Mouse (Mus musculus) left cerebral cortex, adult 2 months (tissue): ENCODE measurements around the gene Wee1. TPM values are rescaled to one million over a fixed set of nuclear protein-coding genes. Genes with fewer than 3 reads are reported as not detected.

ENCODE experiments used
- DNase-seq, 2 experiments: peaks; one replicate each; pipeline ENCODE4 v3.0.0; 2021 to 2022; ENCODE audit warnings: low spot score in 2 of 2, mixed read lengths in 1 of 2; ENCODE audit errors: extremely low spot score in 1 of 2
- H3K27ac ChIP-seq: fragments of 200-600 bp; 2 replicates; pipeline ENCODE4 v1.8.1; 2022
- H3K4me3 ChIP-seq: fragments of 200-600 bp; 2 replicates; pipeline ENCODE4 v1.8.1; 2022
- CTCF ChIP-seq: fragments of 200-600 bp; IDR thresholded peaks from 2 replicates; pipeline ENCODE4 v1.8.1; 2022; ENCODE audit warnings: antibody characterized with exemption, mild to moderate bottlenecking, moderate library complexity
- intact Hi-C: fragments of 180-260 bp; cut with DNase I; formaldehyde crosslinking; loops from one replicate; pipeline ENCODE4 v1.15.1; 2025
- long read RNA-seq, 2 experiments: library from polyadenylated mRNA; stranded (forward); transcript quantifications; one replicate each; pipeline ENCODE4 v2.0.0; 2021; ENCODE audit warnings: borderline mapping rate in 2 of 2
- total RNA-seq, 2 experiments: library from RNA; stranded (reverse); gene quantifications; 2 replicates each; pipeline ENCODE4 v1.2.3; 2021

Wee1 gene
- 10 to 100 TPM; 25.8 to 27.0 TPM for total RNA-seq
- long read RNA-seq, experiment 1, transcript Wee1-201 (11 exons, 3,419 nt), result major isoform, 26 of 28 reads
- long read RNA-seq, experiment 1, partial matches to known transcripts, result 0 of 28 reads
- long read RNA-seq, experiment 1, other reads (novel, unspliced or antisense), result 2 of 28 reads
- long read RNA-seq, experiment 2, transcript Wee1-201 (11 exons, 3,419 nt), result major isoform, 37 of 44 reads
- long read RNA-seq, experiment 2, partial matches to known transcripts, result 1 of 44 reads
- long read RNA-seq, experiment 2, other reads (novel, unspliced or antisense), result 6 of 44 reads

DNA sequence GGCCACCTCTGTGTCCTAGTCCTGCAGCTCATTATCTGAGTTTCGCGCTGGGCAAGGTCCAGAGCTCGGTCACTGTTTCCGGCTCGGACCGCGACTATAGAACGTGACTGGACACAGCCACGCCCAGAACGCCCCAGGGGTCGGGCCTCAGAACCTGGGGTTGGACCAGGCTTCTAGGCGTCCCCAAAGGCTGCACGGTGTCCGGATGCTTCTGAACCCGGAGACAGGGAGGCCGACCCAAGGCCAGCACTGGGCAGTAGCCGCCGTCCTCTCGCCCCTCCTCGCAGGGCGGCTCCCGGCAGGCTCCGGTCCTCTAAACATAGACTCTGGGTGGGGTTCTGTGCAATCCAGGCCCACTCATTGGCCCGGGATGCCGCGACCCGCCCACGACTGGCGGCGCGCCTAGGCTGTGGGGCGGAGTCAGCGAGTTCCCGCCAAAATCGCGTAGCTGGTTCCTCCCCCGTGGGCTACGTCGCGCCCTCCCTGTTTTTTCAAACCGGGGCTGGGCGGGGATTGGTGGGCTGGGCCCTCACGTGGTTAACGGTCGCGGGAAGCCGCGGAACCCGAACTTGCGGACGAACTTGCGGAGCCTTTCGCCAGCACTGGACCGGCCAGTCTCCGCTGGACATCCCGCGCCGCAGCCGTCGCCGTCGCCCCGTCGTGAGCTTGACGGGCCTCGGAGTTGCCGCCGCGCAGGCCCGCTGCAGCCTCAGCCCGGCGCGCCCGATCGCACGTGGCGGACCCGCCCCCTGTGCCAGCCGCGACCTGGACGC is at the start of gene Wee1:
Gene Wee1 (plus strand): TSS at position 531 of the 773 bp plus-strand sequence.
- peak; percentile 96 to 98 for DNase-seq
- Histone ChIP-seq H3K4me3 (peak within 1 kb of the TSS; percentile 63), H3K27ac (peak within 1 kb of the TSS; percentile 97)
- TF ChIP-seq CTCF, result no peak
- intact Hi-C loops, result loop anchor here (2.0 kb wide), 1 partner anchor 61 kb away; the partner anchor contains the start of gene Zfp143

DNA sequence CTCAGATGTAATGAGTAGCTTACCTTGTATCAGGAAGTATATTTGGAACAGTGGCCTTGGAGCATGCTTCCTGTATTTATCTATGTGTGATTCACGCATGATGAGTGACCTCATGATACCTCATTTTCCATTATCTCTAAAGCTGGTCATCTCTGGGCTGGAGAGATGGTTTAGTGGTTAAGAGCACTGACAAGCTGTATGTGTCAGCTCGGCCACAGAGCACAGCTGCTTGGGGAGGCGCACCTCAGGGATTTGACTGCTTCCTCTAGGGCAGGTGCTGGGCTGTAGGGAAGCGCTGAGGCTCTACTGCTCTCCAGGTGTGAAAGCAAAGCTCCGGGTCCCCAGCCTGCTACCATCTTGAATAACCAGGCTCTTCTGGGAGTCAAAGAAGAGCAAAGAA is 43.7 kb upstream of the Wee1 start:
- no peak for TF ChIP-seq CTCF
- H3K4me3 ChIP-seq, result no peak overlapping the region
- H3K27ac ChIP-seq, result no peak overlapping the region
- no peak for DNase-seq
- intact Hi-C loops, result no loop called here

DNA sequence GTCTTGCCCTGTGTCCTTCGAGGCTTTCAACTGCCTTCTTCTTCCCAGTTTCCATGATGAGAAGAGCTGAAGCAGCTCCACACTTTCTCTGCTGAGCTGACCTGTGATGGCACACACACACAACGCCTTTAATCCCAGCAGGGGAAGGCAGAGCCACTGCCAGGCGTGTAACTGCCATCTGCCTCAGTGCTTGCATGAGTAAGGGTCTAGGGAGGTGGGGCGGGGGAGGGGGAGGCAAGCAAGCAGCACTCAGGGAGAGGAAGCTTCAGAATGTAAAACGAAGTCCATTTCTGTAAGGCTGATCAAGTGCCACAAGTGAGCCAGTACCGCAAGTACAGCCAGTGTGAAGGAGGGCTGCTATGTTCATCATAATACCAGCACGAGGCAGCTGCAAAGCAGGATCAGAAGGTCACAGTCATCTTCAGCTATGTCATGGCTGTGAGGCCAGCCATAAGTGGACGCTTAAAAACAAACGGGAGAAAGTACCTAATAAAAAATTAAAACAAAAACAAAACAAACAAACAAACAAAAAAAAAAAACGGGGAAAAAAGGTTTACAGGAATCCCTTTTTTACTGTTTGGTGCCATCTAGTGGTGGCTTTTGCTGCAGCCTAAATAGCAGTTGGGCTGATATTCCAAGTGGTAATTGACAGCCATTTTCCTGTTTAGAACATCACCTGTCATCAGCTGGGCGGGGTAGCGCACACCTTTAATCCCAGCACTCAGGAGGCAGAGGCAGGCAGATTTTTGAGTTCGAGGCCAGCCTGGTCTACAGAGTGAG is 38.3 kb upstream of the Wee1 start:
- Histone ChIP-seq H3K27ac (no peak overlapping the region), H3K4me3 (no peak overlapping the region)
- DNase-seq, result no peak
- TF ChIP-seq CTCF, result peak; percentile 83
- intact Hi-C loops, result no loop called here

DNA sequence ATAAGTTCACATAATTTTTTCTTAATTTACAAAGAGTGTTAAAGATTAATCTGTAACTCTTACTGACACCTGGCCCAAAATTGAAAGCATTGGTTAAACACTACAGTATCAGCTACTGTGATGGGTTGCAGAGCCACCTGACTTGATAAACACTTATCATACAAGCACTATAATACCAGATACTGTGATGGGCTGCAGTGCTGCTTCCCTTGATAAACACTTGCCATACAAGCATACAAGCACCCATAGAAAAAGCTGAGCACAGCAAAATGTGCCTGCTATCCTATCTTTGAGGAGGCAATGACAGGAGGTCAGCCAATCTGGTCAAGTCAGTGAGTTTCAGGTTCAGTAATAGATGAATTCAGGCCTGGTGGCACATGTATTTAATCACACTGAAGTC is 36.6 kb upstream of the Wee1 start:
- no peak overlapping the region for H3K27ac ChIP-seq
- no peak overlapping the region for H3K4me3 ChIP-seq
- intact Hi-C loops, result no loop called here
- no peak for DNase-seq
- TF ChIP-seq CTCF, result no peak

DNA sequence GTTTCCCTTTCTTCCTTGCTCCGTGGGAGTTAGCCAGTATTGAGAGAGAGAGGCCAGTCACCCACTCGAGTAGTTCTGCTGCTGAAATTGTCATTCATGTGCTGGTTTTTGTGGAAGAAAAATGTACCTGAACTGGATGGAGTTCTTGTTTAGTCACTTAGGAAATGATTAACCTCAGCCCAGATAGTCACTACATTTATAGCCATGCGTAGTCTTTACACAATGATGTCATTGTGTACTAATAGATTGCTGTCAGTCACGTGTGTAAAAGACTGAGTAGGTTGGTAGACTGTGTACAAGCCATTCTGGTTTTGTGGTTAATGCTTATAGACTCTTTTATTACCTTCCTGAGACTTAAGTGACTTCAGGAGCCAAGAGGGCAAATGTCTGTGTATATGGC is 33.9 kb upstream of the Wee1 start:
- intact Hi-C loops, result no loop called here
- Histone ChIP-seq H3K27ac (no peak overlapping the region), H3K4me3 (no peak overlapping the region)
- TF ChIP-seq CTCF, result no peak
- DNase-seq, result no peak

DNA sequence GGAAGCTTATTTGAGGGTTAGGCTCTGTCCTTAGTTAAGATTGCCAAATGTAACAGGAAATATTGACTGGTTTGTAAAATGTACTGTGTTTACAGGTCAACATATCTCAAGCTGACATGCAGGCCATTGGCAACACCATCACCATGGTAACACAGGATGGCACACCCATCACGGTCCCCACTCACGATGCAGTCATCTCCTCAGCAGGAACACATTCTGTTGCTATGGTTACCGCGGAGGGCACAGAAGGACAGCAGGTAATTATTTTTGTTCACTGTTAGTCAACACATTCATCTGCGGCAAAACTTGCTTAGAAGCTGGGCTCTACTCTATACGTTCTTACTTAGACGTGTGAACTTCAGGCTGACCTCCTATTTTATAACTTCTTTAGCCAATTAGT is 30.2 kb upstream of the Wee1 start:
- Histone ChIP-seq H3K27ac (no peak overlapping the region; the same call in 1 of the 2 replicates), H3K4me3 (no peak overlapping the region)
- DNase-seq, result peak; percentile 38 to 43
- TF ChIP-seq CTCF, result no peak
- intact Hi-C loops, result no loop called here

DNA sequence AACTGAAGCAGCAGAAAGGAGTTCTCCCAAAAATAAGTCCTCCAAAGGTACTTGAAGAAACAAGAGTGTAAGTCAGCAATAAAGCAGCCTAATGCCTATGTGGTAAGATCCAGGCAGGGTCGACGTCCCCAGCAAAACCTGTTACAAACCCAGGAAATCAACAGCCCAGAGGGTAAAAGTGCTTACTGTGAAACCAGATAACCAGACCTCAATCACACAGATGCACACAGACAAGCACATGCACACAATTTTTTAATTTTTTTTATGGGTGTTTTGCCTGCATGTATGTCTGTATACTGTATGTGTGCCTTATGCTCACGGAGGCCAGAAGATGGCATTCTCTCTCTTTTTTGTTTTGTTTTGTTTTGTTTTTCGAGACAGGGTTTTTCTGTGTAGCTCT is 25.5 kb upstream of the Wee1 start:
- no peak for DNase-seq
- Histone ChIP-seq H3K4me3 (no peak overlapping the region), H3K27ac (no peak overlapping the region)
- no peak for TF ChIP-seq CTCF
- intact Hi-C loops, result no loop called here

DNA sequence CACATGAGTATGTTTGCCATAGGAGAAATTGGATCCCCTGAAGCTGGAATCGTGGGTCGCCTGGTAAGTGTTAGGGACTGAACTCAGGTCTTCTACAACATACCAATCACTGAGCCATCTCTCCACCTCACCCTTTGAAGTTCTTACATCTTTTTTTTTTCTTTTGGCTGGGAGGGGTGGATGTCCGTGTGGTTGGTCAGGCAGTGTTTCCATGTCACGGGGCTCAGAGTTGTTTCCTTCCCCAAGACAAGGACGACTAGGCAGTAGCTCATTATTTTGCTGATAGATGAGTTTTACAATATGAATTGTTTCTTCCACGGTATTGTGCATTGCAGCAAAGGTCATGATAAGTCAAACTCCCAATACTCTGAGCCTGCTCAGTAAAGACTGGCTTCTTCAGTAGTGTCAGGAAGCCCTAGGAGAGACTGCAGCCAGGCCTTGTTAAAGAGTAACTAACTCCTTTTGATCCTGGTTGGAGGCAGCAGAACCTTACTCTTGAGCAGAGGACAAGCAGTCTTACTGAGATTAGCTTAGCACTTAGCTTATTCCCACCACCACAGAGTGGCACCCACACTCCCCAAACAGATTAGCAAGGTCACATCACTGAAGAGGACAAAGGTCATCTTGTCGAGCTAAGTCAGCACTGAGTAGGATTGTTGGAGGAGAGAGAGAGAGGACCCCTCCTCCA is 24.6 kb upstream of the Wee1 start:
- no peak for DNase-seq
- intact Hi-C loops, result no loop called here
- TF ChIP-seq CTCF, result no peak
- Histone ChIP-seq H3K4me3 (no peak overlapping the region), H3K27ac (no peak overlapping the region)

DNA sequence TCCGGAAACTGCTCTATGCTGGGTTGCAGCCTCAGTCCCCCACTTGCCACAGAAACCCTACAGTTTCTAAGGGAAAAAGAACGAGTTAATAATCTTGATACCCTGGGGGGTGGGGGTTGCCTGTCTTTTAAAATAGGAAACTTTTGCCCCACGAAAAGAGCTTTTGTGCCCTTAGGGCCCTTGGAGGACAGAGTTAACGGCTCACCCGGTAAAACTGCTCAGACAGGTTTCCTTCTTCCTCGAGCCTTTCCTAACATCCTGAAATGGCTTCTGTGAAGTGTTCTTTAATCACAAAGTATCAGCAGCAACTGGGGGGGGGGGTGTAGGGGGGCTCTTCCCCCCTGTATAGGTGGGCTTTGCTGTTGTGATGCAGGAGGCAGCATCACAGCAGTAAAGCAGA is 21.0 kb upstream of the Wee1 start:
- TF ChIP-seq CTCF, result no peak
- H3K4me3 ChIP-seq, result no peak overlapping the region
- DNase-seq, result no peak
- intact Hi-C loops, result no loop called here
- H3K27ac ChIP-seq, result no peak overlapping the region

DNA sequence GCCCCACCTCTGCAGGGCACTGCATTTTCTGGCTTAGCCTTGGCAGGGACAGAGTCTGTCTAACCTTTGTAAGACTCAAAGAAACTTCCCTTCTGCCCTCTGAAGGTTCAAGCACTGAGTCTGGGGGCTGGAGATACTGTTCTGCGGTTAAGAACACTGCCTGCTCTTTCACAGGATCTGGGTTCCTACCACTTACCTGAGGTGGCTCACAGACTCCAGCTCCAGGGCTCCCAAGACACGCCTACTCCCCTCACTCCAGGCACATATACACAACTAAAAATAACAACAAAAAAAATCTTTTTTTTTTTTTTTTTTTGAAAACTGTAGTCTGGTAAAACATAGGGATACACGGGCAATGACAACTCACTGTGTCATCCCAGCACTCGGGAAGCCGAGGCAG is 20.6 kb upstream of the Wee1 start:
- no peak for DNase-seq
- TF ChIP-seq CTCF, result no peak
- Histone ChIP-seq H3K27ac (no peak overlapping the region), H3K4me3 (no peak overlapping the region)
- intact Hi-C loops, result no loop called here

DNA sequence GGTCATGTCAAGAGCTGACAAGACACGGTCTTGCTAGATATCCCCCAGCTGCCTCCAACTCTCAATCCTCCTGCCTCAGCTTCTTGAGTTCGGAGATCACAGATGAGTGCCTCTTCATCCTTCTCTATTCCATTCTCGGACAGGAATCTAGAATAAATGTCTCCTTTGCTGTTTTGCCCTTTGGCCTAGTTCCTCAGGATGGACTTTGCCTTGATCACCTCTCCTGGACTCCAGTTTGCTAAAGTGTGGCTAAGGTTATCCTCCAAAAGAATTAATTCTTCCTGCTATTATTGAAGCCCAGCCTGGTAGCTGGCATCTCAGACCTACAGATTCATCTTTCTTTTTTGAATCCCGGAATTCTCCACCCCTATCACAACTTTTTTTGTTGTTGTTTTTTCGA is 16.8 kb upstream of the Wee1 start:
- no peak for TF ChIP-seq CTCF

More for the DNA sequence above, 16.8 kb upstream of the Wee1 start:
- no peak overlapping the region for H3K27ac ChIP-seq
- no peak overlapping the region for H3K4me3 ChIP-seq
- intact Hi-C loops, result no loop called here
- DNase-seq, result no peak
